Mouse (Mus musculus) lung, embryonic 14.5 days (tissue): ENCODE measurements at regions not wholly inside any gene's neighbourhood (a gene's known extent, or its start where the extent isn't known, plus 50 kb on each side); places are given as distances from the start of the nearest gene placed in this dataset.
A peak's percentile ranks its signal among the peaks of the same experiment; 100 is the strongest.

Experiments used
- ATAC-seq: fragments of 200-750 bp; cut with Nextera tagmentation; 2 replicates; pipeline ENCODE4 v1.8.0; 2017; ENCODE audit warnings: mild to moderate bottlenecking, moderate TSS enrichment, moderate library complexity; ENCODE audit not compliant: insufficient read depth
- DNase-seq: peaks from one replicate; pipeline ENCODE4 v3.0.0-alpha.2; 2015
- H3K27ac ChIP-seq: fragments of 300-500 bp; sonication (generic); 2 replicates; pipeline ENCODE4 v1.5.1; 2014; ENCODE audit warnings: low read depth, mild to moderate bottlenecking, moderate library complexity
- H3K27me3 ChIP-seq: fragments of 300-500 bp; sonication (generic); 2 replicates; pipeline ENCODE4 v1.6.1; 2014; ENCODE audit warnings: low read length, control low read depth; ENCODE audit not compliant: insufficient read depth
- H3K36me3 ChIP-seq: fragments of 300-500 bp; sonication (generic); 2 replicates; pipeline ENCODE4 v1.6.1; 2014; ENCODE audit warnings: control low read depth; ENCODE audit not compliant: insufficient read depth
- H3K4me1 ChIP-seq: fragments of 300-500 bp; sonication (generic); 2 replicates; pipeline ENCODE4 v1.6.1; 2014; ENCODE audit warnings: antibody characterized with exemption, control low read depth; ENCODE audit not compliant: insufficient read depth
- H3K4me2 ChIP-seq: fragments of 300-500 bp; sonication (generic); 2 replicates; pipeline ENCODE4 v1.6.1; 2014; ENCODE audit warnings: mild to moderate bottlenecking
- H3K4me3 ChIP-seq: fragments of 300-500 bp; sonication (generic); 2 replicates; pipeline ENCODE4 v1.5.1; 2014; ENCODE audit warnings: low read depth, low read length
- H3K9ac ChIP-seq: fragments of 300-500 bp; sonication (generic); 2 replicates; pipeline ENCODE4 v1.6.1; 2014
- H3K9me3 ChIP-seq: fragments of 300-500 bp; sonication (generic); 2 replicates; pipeline ENCODE4 v1.6.1; 2016; ENCODE audit warnings: low read depth, low read length, control low read depth
- CTCF ChIP-seq: IDR thresholded peaks from 2 replicates; pipeline ENCODE4 v1.5.1; 2016; ENCODE audit warnings: antibody characterized with exemption, low read depth
- WGBS: fragments of 180-500 bp; shearing (Covaris S2); extraction: QIAGEN DNeasy Blood & Tissue Kit; methylation state at CpG from one replicate; pipeline ENCODE4 v1.1.7; 2014; 5-methylcytosine and 5-hydroxymethylcytosine counted together

- no peaks in the 10 kb centered on the region for H3K36me3 ChIP-seq
These were observed 130.4 kb upstream of the Tmtc2 start for GRCm38 (mm10) chr10:105704472-105705235.

DNA sequence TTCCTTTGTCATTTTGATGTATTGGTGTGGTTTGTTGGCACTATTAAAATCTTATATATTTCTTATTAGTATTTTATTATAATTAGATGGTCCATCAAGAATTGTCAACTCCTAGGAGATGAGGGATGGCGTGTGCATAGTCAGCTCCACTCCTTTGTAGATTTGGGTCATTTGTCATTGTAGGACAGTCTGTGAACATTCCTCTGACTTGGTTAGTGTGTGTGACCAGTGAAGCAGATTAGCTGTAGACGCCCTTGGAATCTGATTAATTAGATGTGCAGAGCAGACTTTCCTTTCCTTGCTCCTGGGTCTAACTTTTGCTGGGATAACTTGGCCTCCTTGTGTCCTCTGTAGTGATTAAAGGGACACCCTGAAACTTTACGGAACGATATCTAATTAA, 118.9 kb upstream of the Tmtc2 start:
- Histone ChIP-seq H3K27me3 (no peaks in the 10 kb centered on the region), H3K4me1 (no peaks in the 10 kb centered on the region), H3K4me3 (no peak overlapping the region), H3K9me3 (no peaks in the 10 kb centered on the region), H3K9ac (no peak overlapping the region), H3K36me3 (no peaks in the 10 kb centered on the region), H3K4me2 (no peak overlapping the region), H3K27ac (no peak overlapping the region)
- TF ChIP-seq CTCF: no peak
- no peak for ATAC-seq
- DNase-seq: no peak
- 46% methylated on average over 4 of the region's 4 CpGs for WGBS

More at GRCm38 (mm10) chr10:105704472-105705235, 130.4 kb upstream of the Tmtc2 start:
- Histone ChIP-seq H3K27ac (no peak overlapping the region), H3K9ac (no peak overlapping the region), H3K27me3 (no peaks in the 10 kb centered on the region), H3K9me3 (no peaks in the 10 kb centered on the region), H3K4me3 (no peak overlapping the region), H3K4me1 (no peaks in the 10 kb centered on the region), H3K4me2 (no peak overlapping the region)
- WGBS: 65% methylated on average over 6 of the region's 6 CpGs
- ATAC-seq (no peak), DNase-seq (no peak)
- TF ChIP-seq CTCF: no peak

GRCm38 (mm10) chr10:105689388-105689787, 115.1 kb upstream of the Tmtc2 start:
- Histone ChIP-seq H3K4me3 (no peak overlapping the region), H3K9me3 (no peaks in the 10 kb centered on the region), H3K36me3 (no peaks in the 10 kb centered on the region), H3K9ac (no peak overlapping the region), H3K27me3 (no peaks in the 10 kb centered on the region), H3K27ac (no peak overlapping the region), H3K4me1 (no peaks in the 10 kb centered on the region), H3K4me2 (no peak overlapping the region)
- 78% methylated on average over 9 of the region's 9 CpGs for WGBS
- no peak for ATAC-seq
- no peak for TF ChIP-seq CTCF
- no peak for DNase-seq

GRCm38 (mm10) chr10:105688879-105689278, 114.6 kb upstream of the Tmtc2 start:
- no peak for DNase-seq
- 61% methylated on average over 9 of the region's 9 CpGs for WGBS
- H3K9ac ChIP-seq: no peak overlapping the region
- TF ChIP-seq CTCF: no peak
- H3K27me3 ChIP-seq: no peaks in the 10 kb centered on the region
- H3K36me3 ChIP-seq: no peaks in the 10 kb centered on the region
- H3K9me3 ChIP-seq: no peaks in the 10 kb centered on the region
- H3K27ac ChIP-seq: no peak overlapping the region
- H3K4me1 ChIP-seq: no peaks in the 10 kb centered on the region
- H3K4me3 ChIP-seq: no peak overlapping the region
- no peak overlapping the region for H3K4me2 ChIP-seq
- ATAC-seq: no peak

- H3K4me1 ChIP-seq: no peaks in the 10 kb centered on the region
- H3K36me3 ChIP-seq: no peaks in the 10 kb centered on the region
- TF ChIP-seq CTCF: no peak
- H3K9ac ChIP-seq: no peak overlapping the region
- 66% methylated on average over 5 of the region's 5 CpGs for WGBS
- no peak overlapping the region for H3K27ac ChIP-seq
- H3K27me3 ChIP-seq: no peaks in the 10 kb centered on the region
- H3K9me3 ChIP-seq: no peaks in the 10 kb centered on the region
- H3K4me3 ChIP-seq: no peak overlapping the region
- ATAC-seq (no peak), DNase-seq (peak; percentile 46)
- no peak overlapping the region for H3K4me2 ChIP-seq
These were observed 112.6 kb upstream of the Tmtc2 start for GRCm38 (mm10) chr10:105686876-105687275.

- H3K4me2 ChIP-seq: no peak overlapping the region
- H3K9ac ChIP-seq: no peak overlapping the region
- no peaks in the 10 kb centered on the region for H3K4me1 ChIP-seq
- no peaks in the 10 kb centered on the region for H3K27me3 ChIP-seq
- no peak overlapping the region for H3K27ac ChIP-seq
- no peaks in the 10 kb centered on the region for H3K36me3 ChIP-seq
- no peak overlapping the region for H3K4me3 ChIP-seq
- ATAC-seq (peak; percentile 24; the same call in 1 of the 2 replicates), DNase-seq (peak; percentile 54)
- H3K9me3 ChIP-seq: no peaks in the 10 kb centered on the region
- no peak for TF ChIP-seq CTCF
- WGBS: 54% methylated on average over 6 of the region's 6 CpGs
These were observed 105.3 kb upstream of the Tmtc2 start for GRCm38 (mm10) chr10:105679598-105679997.

DNA sequence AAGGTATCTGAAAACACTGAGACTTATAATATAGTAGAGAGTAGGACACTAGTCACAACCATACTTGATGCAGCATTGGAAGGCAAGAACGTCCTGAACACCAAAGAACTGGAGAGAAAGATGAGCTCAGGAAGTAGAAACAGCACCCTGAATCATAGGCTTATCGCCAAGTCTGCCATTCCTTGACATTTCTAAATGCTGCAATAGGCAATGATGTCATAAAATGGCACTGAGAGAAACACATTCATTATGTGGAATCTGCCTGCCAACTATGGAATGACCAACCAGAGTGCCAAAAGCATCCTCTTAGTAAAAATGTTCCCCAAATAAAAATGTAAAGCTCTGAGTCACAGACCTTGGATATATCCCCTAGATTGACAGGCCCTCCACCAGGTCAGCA, 92.7 kb upstream of the Tmtc2 start:
- TF ChIP-seq CTCF: no peak
- Histone ChIP-seq H3K36me3 (no peaks in the 10 kb centered on the region), H3K27ac (no peak overlapping the region), H3K4me3 (no peak overlapping the region), H3K4me2 (no peak overlapping the region), H3K27me3 (no peaks in the 10 kb centered on the region), H3K4me1 (no peaks in the 10 kb centered on the region), H3K9me3 (no peaks in the 10 kb centered on the region), H3K9ac (no peak overlapping the region)
- ATAC-seq: no peak
- no peak for DNase-seq
- 65% methylated on average over 2 of the region's 2 CpGs for WGBS

GRCm38 (mm10) chr10:105660761-105661160, 86.5 kb upstream of the Tmtc2 start:
- Histone ChIP-seq H3K27me3 (no peaks in the 10 kb centered on the region), H3K4me2 (no peak overlapping the region), H3K9me3 (no peaks in the 10 kb centered on the region), H3K9ac (no peak overlapping the region), H3K27ac (no peak overlapping the region), H3K4me1 (no peaks in the 10 kb centered on the region), H3K4me3 (no peak overlapping the region), H3K36me3 (no peaks in the 10 kb centered on the region)
- ATAC-seq (no peak), DNase-seq (no peak)
- TF ChIP-seq CTCF: no peak
- WGBS: 89% methylated on average over 7 of the region's 7 CpGs
